Mouse (Mus musculus) megakaryocyte, embryonic 14.5 days (primary cell): Measurements from ENCODE around the gene Greb1.

Source experiments
- FLI1 ChIP-seq: IDR thresholded peaks from 2 replicates; pipeline ENCODE4 v1.6.1; 2012; ENCODE audit warnings: low read length, inconsistent platforms, mixed read lengths
- GATA1 ChIP-seq: IDR thresholded peaks from 3 replicates; pipeline ENCODE4 v1.6.1; 2012; ENCODE audit warnings: mixed read lengths, low read length, inconsistent platforms, borderline replicate concordance

GRCm38 (mm10) chr12:16789199-16789598, 11.5 kb downstream of the Greb1 start:
- TF ChIP-seq FLI1 (no peak), GATA1 (no peak)
